Mouse (Mus musculus) liver, embryonic 13.5 days (tissue): ENCODE measurements around the gene Plxnd1. TPM values are rescaled to one million over a fixed set of nuclear protein-coding genes. Genes with fewer than 3 reads are reported as not detected.

Experiments used
- polyA plus RNA-seq: library from polyadenylated mRNA; unstranded; fragments of >200 nt; fragmentation: Nextera tagmentation; extraction: Ambion mirVana; gene quantifications from 2 replicates; pipeline ENCODE4 v1.2.1, GENCODE M21; 2015

The Plxnd1 gene
- polyA plus RNA-seq, 1 experiment from 2014 or later, result 6.8 TPM

Other genes starting within 250 kb of the Plxnd1 start
- gene Tmem40, start 232.6 kb downstream of the Plxnd1 start, polyA plus RNA-seq, result 28.3 and 29.9 TPM in 2 replicates
- gene Cand2, start 220.5 kb downstream of the Plxnd1 start, polyA plus RNA-seq, result 3.3 and 4.3 TPM in 2 replicates
- gene Rpl32, start 186.3 kb downstream of the Plxnd1 start, polyA plus RNA-seq, result 1,700 and 1,736 TPM in 2 replicates
- gene Efcab12, start 156.6 kb downstream of the Plxnd1 start, polyA plus RNA-seq, result 0.15 and 0.16 TPM in 2 replicates
- gene Mbd4, start 141.6 kb downstream of the Plxnd1 start, polyA plus RNA-seq, result 9.9 and 12.1 TPM in 2 replicates
- gene Ift122, start 141.5 kb downstream of the Plxnd1 start, polyA plus RNA-seq, result 2.9 and 3.0 TPM in 2 replicates
- not detected in 2 replicates for gene Rho, start 63.3 kb downstream of the Plxnd1 start, polyA plus RNA-seq
- gene H1foo, start 50.1 kb downstream of the Plxnd1 start, polyA plus RNA-seq, result not detected in 2 replicates
- 3.7 and 4.8 TPM in 2 replicates for gene Tmcc1, start 198.5 kb upstream of the Plxnd1 start, polyA plus RNA-seq
- 13.8 and 16.8 TPM in 2 replicates for gene Washc2, start 213.0 kb upstream of the Plxnd1 start, polyA plus RNA-seq